Mouse (Mus musculus) heart, adult 18-20 months (tissue): ENCODE results near the gene Slc35e1. TPM values are rescaled to one million over a fixed set of nuclear protein-coding genes. Genes with fewer than 3 reads are reported as not detected.

ENCODE experiments used
- microRNA-seq, 2 experiments: library from miRNA; unstranded; fragments of <30 nt; microRNA quantifications; one replicate each; pipeline ENCODE4 v1.2.0; 2022
- total RNA-seq, 2 experiments: library from RNA; stranded (reverse); gene quantifications; 2 replicates each; pipeline ENCODE4 v1.2.3; 2021

Slc35e1 gene
- total RNA-seq, 2 experiments from 2014 or later, result 73.6 to 73.7 TPM

Small RNA genes lying within 50 kb of the gene (microRNA-seq; reads per million reads assigned to microRNA genes)
- gene Gm28019, result 0 reads per million in 2 experiments
- 1.1 to 3.5 reads per million in 2 experiments for gene Mir7068

Other genes with a start within 250 kb of the Slc35e1 start
- 1 to 10 TPM; 5.9 to 9.5 TPM for gene Gm10282, start 187.4 kb downstream of the Slc35e1 start, total RNA-seq
- 10 to 100 TPM; 74.3 to 76.9 TPM for gene Klf2, start 173.6 kb downstream of the Slc35e1 start, total RNA-seq
- 10 to 100 TPM; 35.5 to 41.0 TPM for gene Eps15l1, start 71.2 kb downstream of the Slc35e1 start, total RNA-seq
- 10 to 100 TPM; 17.0 to 24.2 TPM for gene Calr3, start 48.7 kb downstream of the Slc35e1 start, total RNA-seq
- gene 1700030K09Rik, start 48.7 kb downstream of the Slc35e1 start, total RNA-seq, result 1 to 10 TPM; 4.6 to 5.0 TPM
- 10 to 100 TPM; 23.1 to 33.6 TPM for gene Cherp, start 17.4 kb downstream of the Slc35e1 start, total RNA-seq
- gene Med26, start 55.7 kb upstream of the Slc35e1 start, total RNA-seq, result 1 to 10 TPM; 7.3 to 9.8 TPM
- 100 to 1,000 TPM; 118 to 130 TPM for gene Smim7, start 78.5 kb upstream of the Slc35e1 start, total RNA-seq
- gene Tmem38a, start 79.4 kb upstream of the Slc35e1 start, total RNA-seq, result 100 to 1,000 TPM; 474 to 492 TPM
- under 1 TPM; 0.27 to 0.54 TPM for gene Nwd1, start 154.1 kb upstream of the Slc35e1 start, total RNA-seq
- gene Sin3b, start 230.7 kb upstream of the Slc35e1 start, total RNA-seq, result 10 to 100 TPM; 76.0 to 78.8 TPM